ENCODE assay signal across 8 mouse cellular contexts in the genomic region with DNA sequence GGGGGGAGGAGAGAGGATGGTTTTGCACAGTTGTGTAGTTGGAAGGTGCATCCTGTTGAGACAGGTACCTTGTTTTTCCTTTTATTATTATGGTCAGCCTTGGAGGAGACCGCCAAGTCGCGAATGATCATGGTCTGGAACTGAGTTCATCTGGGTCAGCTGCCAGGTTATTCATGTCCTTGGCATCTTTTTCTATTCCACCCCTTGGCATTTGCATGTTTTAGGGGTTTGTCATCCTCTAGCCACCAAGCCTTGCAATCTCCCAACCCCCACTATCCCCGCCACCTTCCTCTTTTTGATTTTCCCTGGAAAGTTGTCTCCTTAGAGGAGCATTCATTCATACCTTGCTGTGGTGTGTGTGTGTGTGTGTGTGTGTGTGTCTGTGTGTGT. TPM values are rescaled to one million over a fixed set of nuclear protein-coding genes. Genes with fewer than 3 reads are reported as not detected.
DNase-seq lines count a peak whose midpoint lies in the region; ATAC-seq lines count a peak whose summit lies in the region.

No protein-coding gene starts in this region.

- peak overlapping the region; percentile 65 for H3K9ac ChIP-seq in neural tube, embryonic 11.5 days (ENCODE audit: low read length)
- H3K9ac ChIP-seq in forebrain, embryonic 11.5 days (ENCODE audit: low read length), result peak overlapping the region; percentile 62
- H3K9ac ChIP-seq in intestine, embryonic 15.5 days, result peak overlapping the region; percentile 66
- H3K9ac ChIP-seq in midbrain, embryonic 12.5 days (replicated peaks), result peak overlapping the region; percentile 85

- peak overlapping the region; percentile 77 for H3K4me2 ChIP-seq in neural tube, embryonic 11.5 days (ENCODE audit: low read depth)
- H3K4me2 ChIP-seq in forebrain, embryonic 11.5 days (ENCODE audit: low read depth, low read length, severe bottlenecking), result peak overlapping the region; percentile 82
- H3K4me2 ChIP-seq in intestine, embryonic 15.5 days (replicated peaks), result peak overlapping the region; percentile 58
- peak overlapping the region; percentile 94 for H3K4me2 ChIP-seq in midbrain, embryonic 12.5 days (replicated peaks)

- DNase-seq in neural tube, embryonic 11.5 days (ENCODE audit: low spot score), result no peak
- DNase-seq in neural tube, embryonic 10.5 days (ENCODE audit: extremely low spot score, low spot score), result no peak
- peak; percentile 63 for DNase-seq in adrenal gland, postnatal 14 days
- DNase-seq in forebrain, embryonic 11.5 days (ENCODE audit: low spot score), result no peak
- no peak for DNase-seq in frontal cortex, postnatal 10 days (ENCODE audit: low spot score in 2 of 2)

- ATAC-seq in neural tube, embryonic 11.5 days (ENCODE audit: insufficient read depth, low FRiP score, low TSS enrichment), result no peak
- ATAC-seq in forebrain, embryonic 11.5 days (replicated peaks; ENCODE audit: low FRiP score), result no peak
- no peak for ATAC-seq in intestine, embryonic 15.5 days
- ATAC-seq in midbrain, embryonic 12.5 days (ENCODE audit: low FRiP score, low read depth), result no peak
- ATAC-seq in CD4-positive, CD25-positive, alpha-beta regulatory T cell, adult 4 months, result no peak

- no peaks in the 10 kb centered on the region for H3K27me3 ChIP-seq in neural tube, embryonic 11.5 days (ENCODE audit: control insufficient read depth, insufficient read depth, low read length)
- H3K27me3 ChIP-seq in forebrain, embryonic 11.5 days (ENCODE audit: control insufficient read depth, insufficient read depth, low read length), result no peaks in the 10 kb centered on the region
- H3K27me3 ChIP-seq in intestine, embryonic 15.5 days (replicated peaks), result no peaks in the 10 kb centered on the region
- H3K27me3 ChIP-seq in midbrain, embryonic 12.5 days, result peaks cover 4% of the 10 kb centered on the region; the same call in 1 of the 2 replicates

- H3K27ac ChIP-seq in neural tube, embryonic 11.5 days (ENCODE audit: low read depth, low read length), result no peak overlapping the region
- H3K27ac ChIP-seq in forebrain, embryonic 11.5 days (ENCODE audit: low read depth, low read length), result no peak overlapping the region
- H3K27ac ChIP-seq in intestine, embryonic 15.5 days, result peak overlapping the region; percentile 77; the same call in 1 of the 2 replicates
- no peak overlapping the region for H3K27ac ChIP-seq in midbrain, embryonic 12.5 days (replicated peaks)

- H3K4me3 ChIP-seq in neural tube, embryonic 11.5 days (ENCODE audit: low read depth, low read length), result peak overlapping the region; percentile 68
- peak overlapping the region; percentile 64 for H3K4me3 ChIP-seq in forebrain, embryonic 11.5 days (ENCODE audit: low read depth, low read length)
- peak overlapping the region; percentile 96 for H3K4me3 ChIP-seq in intestine, embryonic 15.5 days (replicated peaks)
- peak overlapping the region; percentile 86 for H3K4me3 ChIP-seq in midbrain, embryonic 12.5 days

- 0 out of 2 replicates have a peak, but pooled peaks cover 5% of the 10 kb centered on the region for H3K4me1 ChIP-seq in neural tube, embryonic 11.5 days (ENCODE audit: control insufficient read depth, insufficient read depth, low read length)
- no peaks in the 10 kb centered on the region for H3K4me1 ChIP-seq in forebrain, embryonic 11.5 days (replicated peaks; ENCODE audit: control insufficient read depth, insufficient read depth, low read length)
- H3K4me1 ChIP-seq in intestine, embryonic 15.5 days (replicated peaks), result peaks cover 5% of the 10 kb centered on the region; the same call in 1 of the 2 replicates
- peaks cover 13% of the 10 kb centered on the region for H3K4me1 ChIP-seq in midbrain, embryonic 12.5 days

- H3K9me3 ChIP-seq in neural tube, embryonic 11.5 days (ENCODE audit: control insufficient read depth, low read length), result no peaks in the 10 kb centered on the region
- H3K9me3 ChIP-seq in forebrain, embryonic 11.5 days (ENCODE audit: control insufficient read depth, low read length), result no peaks in the 10 kb centered on the region
- H3K9me3 ChIP-seq in intestine, embryonic 15.5 days, result no peaks in the 10 kb centered on the region
- no peaks in the 10 kb centered on the region for H3K9me3 ChIP-seq in midbrain, embryonic 12.5 days

- 23% methylated on average over 4 of the region's 4 CpGs for WGBS in neural tube, embryonic 11.5 days
- 20% methylated on average over 4 of the region's 4 CpGs for WGBS in forebrain, embryonic 11.5 days
- 14% methylated on average over 4 of the region's 4 CpGs for whole genome bisulfite sequencing in intestine, embryonic 15.5 days
- 8% methylated on average over 4 of the region's 4 CpGs for WGBS in midbrain, embryonic 12.5 days

- H3K36me3 ChIP-seq in neural tube, embryonic 11.5 days (ENCODE audit: control insufficient read depth, insufficient read depth, low read length), result no peaks in the 10 kb centered on the region
- no peaks in the 10 kb centered on the region for H3K36me3 ChIP-seq in forebrain, embryonic 11.5 days (ENCODE audit: control insufficient read depth, insufficient read depth, low read length)
- no peaks in the 10 kb centered on the region for H3K36me3 ChIP-seq in intestine, embryonic 15.5 days
- no peaks in the 10 kb centered on the region for H3K36me3 ChIP-seq in midbrain, embryonic 12.5 days

RNA-seq across cellular contexts. Expression of a gene that starts 0.8 kb away (rescaled TPM):
- polyA plus RNA-seq in neural tube, embryonic 11.5 days (2014; fragmentation: Nextera tagmentation; extraction: Ambion mirVana), result 15.7 and 16.3 TPM in 2 replicates
- 36.6 and 39.8 TPM in 2 replicates for total RNA-seq in adrenal gland, postnatal 14 days (2021)
- 12.9 and 13.2 TPM in 2 replicates for polyA plus RNA-seq in forebrain, embryonic 11.5 days (2014; fragmentation: Nextera tagmentation; extraction: Ambion mirVana)
- 12.6 and 13.8 TPM in 2 replicates for polyA plus RNA-seq in intestine, embryonic 15.5 days (2015; fragmentation: Nextera tagmentation; extraction: Ambion mirVana)
- polyA plus RNA-seq in midbrain, embryonic 12.5 days (2016; fragmentation: Nextera tagmentation; extraction: Ambion mirVana), result 16.8 and 17.0 TPM in 2 replicates
- 100 to 1,000 TPM; 108 to 125 TPM for polyA plus RNA-seq in CD4-positive, CD25-positive, alpha-beta regulatory T cell, adult 4 months (2017; shearing (Covaris generic))

RNA-seq across cellular contexts. Expression of a gene that starts 50.5 kb away (rescaled TPM):
- polyA plus RNA-seq in neural tube, embryonic 11.5 days (2014; fragmentation: Nextera tagmentation; extraction: Ambion mirVana), result 0.08 and 0.14 TPM in 2 replicates
- 0.64 and 0.78 TPM in 2 replicates for total RNA-seq in adrenal gland, postnatal 14 days (2021)
- polyA plus RNA-seq in forebrain, embryonic 11.5 days (2014; fragmentation: Nextera tagmentation; extraction: Ambion mirVana), result 0.07 and 0.13 TPM in 2 replicates
- polyA plus RNA-seq in intestine, embryonic 15.5 days (2015; fragmentation: Nextera tagmentation; extraction: Ambion mirVana), result 0.15 and 0.19 TPM in 2 replicates
- polyA plus RNA-seq in midbrain, embryonic 12.5 days (2016; fragmentation: Nextera tagmentation; extraction: Ambion mirVana), result 0.10 and 0.22 TPM in 2 replicates
- polyA plus RNA-seq in CD4-positive, CD25-positive, alpha-beta regulatory T cell, adult 4 months (2017; shearing (Covaris generic)), result 1 to 10 TPM in 1 of 2 experiments, under 1 TPM in 1; 0.83 to 2.4 TPM
